Mouse (Mus musculus) fat pad, adult 2 months (tissue): ENCODE measurements at regions not wholly inside any gene's neighbourhood (a gene's known extent, or its start where the extent isn't known, plus 50 kb on each side); places are given as distances from the start of the nearest gene placed in this dataset.
"Not testable (repeated sequence)": the region's sequence is repeated elsewhere in the genome, so short reads cannot be mapped to it uniquely, and the experiment has no call there.

Experiments
- DNase-seq: peaks from one replicate; pipeline ENCODE4 v3.0.0-alpha.2; 2011; ENCODE audit warnings: low read depth, low spot score; ENCODE audit errors: extremely low read depth

DNA sequence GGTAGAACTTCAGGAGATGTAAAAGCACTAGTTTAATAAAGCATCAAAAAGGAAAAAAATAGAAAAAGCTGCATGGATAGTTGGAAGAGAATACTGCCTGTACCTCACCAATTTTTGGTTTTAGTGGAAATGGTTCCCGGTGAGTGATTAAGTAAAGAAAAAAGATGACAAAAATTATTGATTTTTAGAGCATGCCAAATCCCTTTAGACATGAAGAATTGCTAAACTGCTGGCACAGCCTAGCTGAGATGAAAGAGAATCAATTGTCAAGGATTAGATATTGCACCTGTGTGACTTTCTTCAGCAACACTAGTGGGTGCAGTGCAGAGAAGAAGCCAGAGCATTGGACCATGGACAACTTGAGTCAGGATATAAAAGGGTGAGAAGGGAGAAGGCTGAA, 348.7 kb upstream of the Cpeb2 start:
- no peak for DNase-seq

GRCm38 (mm10) chr5:42891890-42892289, 341.1 kb upstream of the Cpeb2 start:
- DNase-seq = no peak

- DNase-seq = no peak
Observed at GRCm38 (mm10) chr5:42906136-42906535, 326.8 kb upstream of the Cpeb2 start.

DNA sequence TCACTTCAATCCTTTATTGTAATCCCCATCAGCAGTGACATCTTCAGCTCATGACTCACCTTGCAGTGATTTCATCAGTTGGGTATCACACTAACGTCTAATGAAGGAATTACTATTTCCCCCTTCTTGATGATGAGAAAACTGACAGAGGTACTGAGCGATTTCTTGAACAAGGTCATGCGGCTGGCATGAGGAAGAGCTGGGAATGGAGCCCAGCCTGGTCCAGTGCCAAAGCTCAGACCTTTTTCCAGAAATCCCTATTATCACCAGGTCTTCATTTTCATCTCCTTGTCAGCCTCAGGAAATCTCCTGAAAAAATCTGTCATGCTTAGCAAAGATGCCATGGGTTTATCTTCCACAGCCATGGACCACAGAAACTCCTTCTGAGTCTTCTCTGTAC, 313.6 kb upstream of the Cpeb2 start:
- no peak for DNase-seq

DNA sequence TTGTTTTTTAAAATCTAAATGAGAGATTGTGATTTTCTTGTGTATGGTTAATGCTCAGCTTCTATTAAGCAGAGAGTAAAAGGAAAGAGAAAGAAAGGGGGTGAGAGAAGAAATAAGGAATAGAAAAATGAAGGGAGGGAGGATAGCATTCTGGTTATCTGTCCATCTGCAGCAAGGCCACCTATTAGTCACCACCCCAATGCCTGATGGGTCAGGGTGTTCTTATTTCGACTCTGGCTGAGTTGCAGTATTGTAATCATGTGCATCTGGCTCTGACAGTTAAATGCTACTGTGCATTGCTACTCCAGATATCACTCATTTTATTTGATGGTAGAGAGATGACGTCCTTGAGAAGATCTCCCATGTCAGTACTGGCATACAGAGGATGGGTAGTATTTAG, 300.9 kb upstream of the Cpeb2 start:
- DNase-seq = no peak

DNA sequence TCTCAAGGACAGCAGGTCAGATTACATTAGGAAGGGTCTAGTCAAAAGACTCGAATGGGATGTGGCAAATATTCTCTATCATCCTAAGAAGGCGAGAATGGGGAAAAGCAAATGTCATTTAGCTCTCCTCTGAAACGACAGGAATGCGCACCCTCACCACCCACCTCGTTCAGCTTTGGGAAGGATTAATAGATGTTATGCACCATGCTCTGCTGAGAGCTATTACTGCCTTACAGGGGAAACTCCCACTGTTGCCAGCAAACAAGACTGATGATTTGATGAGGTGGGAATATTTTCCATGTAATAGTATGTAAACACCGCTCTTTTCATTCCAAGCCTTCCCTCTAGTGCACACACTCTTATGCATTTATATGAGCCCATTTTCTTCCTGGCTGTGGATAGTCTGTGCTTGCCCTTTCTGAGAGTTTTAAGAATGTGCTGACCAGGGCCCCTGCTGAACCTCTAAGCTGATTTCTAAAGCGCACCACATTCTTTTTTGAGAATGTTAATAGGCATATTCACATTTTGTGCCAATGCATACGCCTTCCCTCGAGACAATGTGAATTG, 273.6 kb upstream of the Cpeb2 start:
- no peak for DNase-seq

DNA sequence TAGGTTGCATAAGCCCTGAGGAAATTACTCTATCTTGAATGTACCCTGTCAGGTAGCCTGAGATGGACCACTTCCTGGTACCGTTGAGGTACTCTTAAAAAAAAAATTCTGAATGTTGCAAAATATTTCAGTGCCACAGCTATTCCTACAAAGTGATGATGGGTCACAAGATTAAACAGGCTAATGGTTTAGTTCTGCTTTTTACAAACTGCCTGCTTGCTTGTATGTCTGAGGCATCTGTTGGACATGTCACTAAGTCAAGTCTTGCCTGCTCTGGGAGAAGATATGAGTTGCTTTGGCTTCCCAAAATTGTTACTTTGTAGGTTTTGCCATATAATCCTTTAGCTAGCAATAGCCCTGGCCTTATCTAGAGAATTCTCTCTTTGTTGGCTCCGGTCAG, 266.0 kb upstream of the Cpeb2 start:
- DNase-seq = not testable (repeated sequence)

GRCm38 (mm10) chr5:42969209-42969608, 263.8 kb upstream of the Cpeb2 start:
- no peak for DNase-seq

DNA sequence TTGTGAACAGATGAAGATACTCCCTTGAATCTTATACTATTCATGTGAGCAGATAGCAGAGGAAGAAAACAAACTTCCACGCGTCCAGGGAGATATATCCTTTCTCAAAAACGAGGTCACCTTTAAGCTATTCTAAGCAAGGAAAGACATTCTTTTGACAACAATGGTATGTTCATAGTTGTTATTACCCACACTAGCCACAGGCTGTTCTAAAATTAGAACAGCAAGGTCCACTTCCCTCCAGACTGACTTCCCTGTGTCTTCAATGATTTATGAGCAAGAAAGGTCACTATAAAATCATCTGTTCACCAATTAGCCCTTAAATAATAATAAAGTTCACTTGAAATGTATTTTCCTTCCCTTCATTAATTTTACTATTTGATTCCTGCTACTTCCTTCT, 263.3 kb upstream of the Cpeb2 start:
- no peak for DNase-seq

DNA sequence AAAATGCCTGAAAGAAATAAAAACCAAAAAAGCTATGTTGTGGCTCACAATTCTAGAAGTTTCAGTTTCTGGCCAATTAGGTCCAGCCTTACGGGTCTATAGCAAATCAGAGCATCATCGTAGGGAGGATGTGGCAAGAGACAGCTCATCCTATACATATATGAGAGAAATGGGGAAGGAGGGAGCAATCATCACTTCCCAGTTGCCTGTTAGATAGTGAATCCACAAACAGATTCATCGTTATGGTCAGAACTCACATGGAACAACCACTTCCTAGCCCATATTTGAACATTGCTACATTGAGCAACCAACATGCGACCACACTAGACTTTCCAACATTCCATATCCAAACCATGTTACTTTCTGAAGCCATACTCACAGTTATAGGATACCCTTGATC, 255.9 kb upstream of the Cpeb2 start:
- DNase-seq = no peak

GRCm38 (mm10) chr5:42980946-42981650, 251.9 kb upstream of the Cpeb2 start:
- DNase-seq = no peak

- peak; percentile 82 for DNase-seq
Observed at GRCm38 (mm10) chr5:42986203-42986602, 246.8 kb upstream of the Cpeb2 start.

GRCm38 (mm10) chr5:42987710-42988466, 245.1 kb upstream of the Cpeb2 start:
- DNase-seq = no peak

DNA sequence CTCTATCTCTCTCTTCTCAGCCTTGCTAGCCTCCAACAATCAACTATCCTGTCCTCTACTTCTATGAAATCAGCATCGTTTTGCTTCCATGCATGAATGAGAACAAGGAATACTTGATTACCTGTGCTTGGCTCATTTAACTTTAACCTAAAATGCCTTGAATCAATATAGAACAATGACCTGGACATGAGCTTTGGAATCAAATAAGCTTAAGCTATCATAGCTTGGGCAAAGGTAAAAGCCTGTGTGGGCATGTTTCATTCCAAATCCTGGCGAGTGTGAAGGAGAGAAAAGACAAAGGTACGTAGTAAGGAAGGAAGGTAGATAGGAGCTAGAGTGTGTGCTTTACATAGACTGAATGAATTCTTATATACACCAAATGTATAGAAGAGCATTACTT, 243.7 kb upstream of the Cpeb2 start:
- DNase-seq = no peak

GRCm38 (mm10) chr5:43024006-43024593, 208.9 kb upstream of the Cpeb2 start:
- DNase-seq = peak; percentile 78

DNA sequence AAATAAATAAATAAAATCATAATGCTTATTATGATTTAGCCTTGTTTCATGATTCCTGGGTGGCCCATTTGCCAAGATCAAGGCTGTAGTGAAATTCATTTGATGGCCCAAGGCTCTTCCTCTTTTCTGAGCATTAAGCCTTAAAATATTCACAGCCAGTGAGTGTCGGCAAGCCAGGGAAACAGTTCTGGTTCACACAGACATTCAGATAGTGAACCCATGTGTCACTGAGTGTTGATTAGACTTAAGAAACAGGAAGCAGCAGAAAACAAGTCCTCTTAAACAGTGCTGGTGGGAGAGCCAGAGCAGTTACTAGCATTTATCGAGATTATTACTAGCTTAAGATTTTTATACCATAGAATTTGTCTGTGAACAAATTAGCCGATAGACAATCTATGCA, 201.7 kb upstream of the Cpeb2 start:
- DNase-seq = no peak

GRCm38 (mm10) chr5:43031916-43032315, 201.1 kb upstream of the Cpeb2 start:
- DNase-seq = no peak

DNA sequence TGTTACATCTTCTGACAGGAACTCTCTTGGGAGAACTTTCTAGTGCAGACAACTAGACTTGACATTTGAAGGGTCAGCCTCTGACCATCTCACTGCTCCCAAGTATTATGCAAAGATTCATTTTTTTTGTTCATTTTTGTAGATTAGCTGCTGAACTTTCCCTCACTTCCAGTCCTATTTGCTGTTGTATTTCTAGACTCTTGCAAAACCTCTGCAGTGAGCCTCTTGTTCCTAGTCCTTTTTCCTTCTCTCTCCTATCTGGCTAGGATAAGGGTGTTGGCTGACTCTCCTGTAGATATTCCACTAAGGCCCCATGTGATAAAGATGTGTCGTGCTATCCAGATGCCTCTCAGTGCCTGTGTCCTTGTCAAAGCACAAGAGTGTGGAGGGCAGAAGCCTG, 198.5 kb upstream of the Cpeb2 start:
- no peak for DNase-seq

GRCm38 (mm10) chr5:43037592-43037991, 195.4 kb upstream of the Cpeb2 start:
- no peak for DNase-seq

DNA sequence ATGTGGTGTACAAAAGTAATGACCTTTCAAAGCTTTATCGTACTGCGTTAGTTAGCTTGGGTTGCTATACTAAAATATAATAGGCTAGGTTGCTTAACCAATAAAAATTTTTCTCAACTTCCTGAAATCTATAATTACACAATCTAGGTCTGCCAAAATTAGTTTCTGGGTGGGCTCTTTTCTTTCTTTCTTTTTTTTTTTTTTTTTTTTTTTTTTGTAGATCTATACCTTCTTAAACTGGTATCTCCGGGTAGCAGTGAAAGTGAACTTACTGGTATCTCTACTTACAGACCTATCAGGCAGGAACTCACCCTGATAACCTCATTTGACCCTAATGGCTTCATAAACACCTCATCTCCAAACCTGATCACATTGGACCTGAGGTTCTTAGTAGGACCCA, 193.4 kb upstream of the Cpeb2 start:
- no peak for DNase-seq

- DNase-seq = no peak
Observed at GRCm38 (mm10) chr5:43042585-43042984, 190.4 kb upstream of the Cpeb2 start.

DNA sequence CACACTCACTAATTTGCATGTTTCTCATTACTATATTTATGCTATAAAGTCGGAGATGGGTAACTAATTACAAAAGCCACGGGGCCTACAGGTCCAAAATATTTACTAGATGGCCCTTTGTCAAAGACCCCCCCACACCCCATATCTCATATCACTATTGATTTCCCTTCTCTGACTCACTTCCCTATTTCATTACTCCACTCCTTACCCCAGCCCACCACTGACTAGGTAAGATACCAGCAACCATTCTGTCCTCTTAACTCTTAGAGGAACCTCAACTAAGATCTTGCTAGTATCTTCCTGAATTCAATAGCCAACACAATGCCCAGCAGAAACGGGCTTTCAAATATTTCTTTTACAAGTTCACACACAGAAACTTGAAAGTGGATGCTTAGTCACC, 187.1 kb upstream of the Cpeb2 start:
- DNase-seq = no peak
